Mouse (Mus musculus) embryonic fibroblast, embryonic 13.5 days (primary cell): ENCODE data around the gene Pappa. TPM values are rescaled to one million over a fixed set of nuclear protein-coding genes. Genes with fewer than 3 reads are reported as not detected.

Experiments used
- H3K27ac ChIP-seq: 2 replicates; pipeline ENCODE4 v1.5.1; 2012; ENCODE audit warnings: low read length, control low read depth, inconsistent platforms; ENCODE audit not compliant: insufficient read depth
- H3K4me1 ChIP-seq: 2 replicates; pipeline ENCODE4 v1.6.1; 2011; ENCODE audit warnings: low read length; ENCODE audit not compliant: control insufficient read depth, insufficient read depth
- H3K4me3 ChIP-seq: 2 replicates; pipeline ENCODE4 v1.5.1; 2011; ENCODE audit warnings: mild to moderate bottlenecking, control low read depth, low read length; ENCODE audit not compliant: insufficient read depth
- CTCF ChIP-seq: IDR thresholded peaks from 2 replicates; pipeline ENCODE4 v1.5.1; 2011; ENCODE audit warnings: mild to moderate bottlenecking, control low read depth, low read length, moderate library complexity, borderline replicate concordance; ENCODE audit not compliant: insufficient read depth
- POLR2A ChIP-seq: IDR thresholded peaks from 2 replicates; pipeline ENCODE4 v1.6.1; 2011; ENCODE audit warnings: low read depth, mild to moderate bottlenecking, control low read depth, low read length, moderate library complexity
- polyA plus RNA-seq: library from polyadenylated mRNA; stranded (reverse); fragments of >200 nt; gene quantifications from 2 replicates; pipeline ENCODE4 v1.2.4, GENCODE M21; 2011; ENCODE audit warnings: low read depth; ENCODE audit not compliant: missing spikeins, insufficient read length

Gene Pappa
- polyA plus RNA-seq, 1 experiment = 59.8 TPM

DNA sequence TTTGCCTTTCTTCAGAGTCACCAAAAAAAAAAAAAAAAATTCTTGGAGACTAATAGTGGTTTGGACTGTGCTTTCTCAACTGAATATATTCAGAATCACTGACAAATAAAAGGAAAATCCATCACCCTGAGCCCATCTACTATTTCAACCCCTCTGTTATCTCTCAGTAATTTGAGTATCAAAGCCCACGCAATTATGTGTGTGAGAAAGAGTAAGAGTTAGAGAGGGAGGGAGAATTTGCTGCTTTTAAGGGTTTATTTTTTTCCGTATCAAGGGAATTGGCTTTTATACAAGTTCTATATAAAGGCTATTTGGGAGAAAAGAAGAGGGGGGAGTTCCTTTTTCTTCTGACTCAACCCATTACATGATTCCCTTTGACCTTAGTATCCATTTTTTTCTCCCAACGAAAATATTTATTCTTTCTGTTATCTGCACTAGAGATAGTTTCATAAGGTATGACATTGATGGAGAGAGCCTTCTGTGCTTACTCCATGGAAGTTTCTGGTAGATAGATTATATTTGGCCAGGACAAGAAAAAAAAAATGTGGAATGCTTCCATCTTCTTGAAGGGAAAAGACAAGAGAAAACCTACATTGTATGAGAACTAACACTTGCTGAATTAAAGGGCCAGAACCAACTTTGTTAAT is 85.5 kb downstream of the Pappa start:
- Histone ChIP-seq H3K4me3 (no peak overlapping the region), H3K4me1 (peaks cover 11% of the 10 kb centered on the region), H3K27ac (no peak overlapping the region)
- TF ChIP-seq CTCF (no peak), POLR2A (no peak)

DNA sequence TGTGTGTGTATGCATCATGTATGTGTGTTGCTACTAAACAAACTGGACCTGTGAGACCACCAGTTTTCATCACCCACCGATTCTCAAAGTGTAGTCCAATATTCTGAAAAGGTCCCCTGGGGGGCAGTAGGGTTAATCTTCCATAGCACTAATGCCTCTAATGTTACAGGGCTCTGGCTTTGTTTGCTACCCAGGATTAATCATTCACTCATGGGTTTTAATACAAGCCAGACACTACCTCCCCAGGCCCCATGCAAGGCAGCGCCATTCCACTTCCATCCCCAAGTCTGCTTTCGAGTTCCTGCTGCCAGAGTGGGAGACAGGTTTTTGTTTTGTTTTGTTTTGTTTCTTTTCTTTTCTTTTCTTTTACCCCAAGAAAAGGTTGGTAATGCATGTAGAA is 92.7 kb downstream of the Pappa start:
- H3K4me3 ChIP-seq = no peak overlapping the region
- peaks cover 6% of the 10 kb centered on the region; the same call in 1 of the 2 replicates for H3K4me1 ChIP-seq
- TF ChIP-seq CTCF (no peak), POLR2A (no peak)
- no peak overlapping the region; the same call in 1 of the 2 replicates for H3K27ac ChIP-seq

DNA sequence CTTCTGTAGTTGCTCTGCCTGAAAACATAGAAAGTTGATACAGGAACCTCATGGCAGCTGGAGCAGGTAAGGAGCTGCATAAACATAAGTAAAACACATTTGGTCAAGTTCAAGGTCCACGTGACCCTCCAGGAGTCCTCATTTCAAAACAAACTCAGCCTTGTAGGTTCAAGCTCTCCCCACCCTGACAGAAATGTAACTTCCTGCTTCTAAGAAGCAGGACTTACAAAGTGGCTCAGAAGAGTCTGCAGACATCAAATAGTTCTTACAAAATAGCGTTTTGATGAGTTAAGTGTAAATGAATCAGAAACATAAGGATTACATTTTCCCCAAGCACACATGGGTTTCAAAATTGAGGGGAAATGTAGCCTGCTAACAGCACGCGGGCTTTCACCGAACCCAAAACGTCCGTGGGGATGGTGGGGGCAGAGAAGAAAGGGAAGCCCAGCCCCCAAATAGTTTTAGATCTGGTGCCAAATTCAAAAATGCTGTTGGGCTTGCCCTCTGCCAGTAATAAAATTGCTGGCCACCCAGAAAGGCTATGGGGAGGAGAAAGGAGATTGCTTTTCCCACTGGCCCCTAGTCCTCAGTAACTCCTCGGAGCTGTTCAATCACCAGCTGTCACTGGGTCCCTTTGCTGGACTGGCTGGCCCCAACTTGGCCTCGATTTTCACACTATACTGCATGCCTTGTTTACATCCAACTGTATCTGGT is 93.8 kb downstream of the Pappa start:
- Histone ChIP-seq H3K4me1 (peaks cover 6% of the 10 kb centered on the region; the same call in 1 of the 2 replicates), H3K4me3 (no peak overlapping the region), H3K27ac (peak overlapping the region; percentile 22)
- TF ChIP-seq CTCF = no peak
- no peak for TF ChIP-seq POLR2A

DNA sequence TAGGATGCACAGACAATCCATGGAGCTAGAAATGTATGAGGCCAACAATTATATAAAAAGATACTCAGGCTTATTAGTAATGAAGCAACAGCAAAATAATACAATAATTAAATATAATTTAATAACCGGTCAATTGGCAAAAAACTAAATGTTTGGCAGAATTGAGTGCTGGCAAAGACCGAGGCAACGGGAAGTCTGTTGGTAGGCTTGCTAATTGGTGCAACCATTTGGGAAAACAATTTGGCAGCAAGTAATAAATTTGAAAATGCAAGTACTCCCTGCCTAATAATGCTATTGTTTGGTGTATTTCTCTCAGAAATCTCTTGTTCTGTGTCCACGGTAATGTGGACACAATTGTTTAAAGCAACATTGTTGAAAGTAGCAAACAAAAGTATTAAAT is 99.9 kb downstream of the Pappa start:
- TF ChIP-seq POLR2A = no peak
- no peak for TF ChIP-seq CTCF
- Histone ChIP-seq H3K4me3 (no peak overlapping the region), H3K4me1 (no peaks in the 10 kb centered on the region), H3K27ac (no peak overlapping the region)

DNA sequence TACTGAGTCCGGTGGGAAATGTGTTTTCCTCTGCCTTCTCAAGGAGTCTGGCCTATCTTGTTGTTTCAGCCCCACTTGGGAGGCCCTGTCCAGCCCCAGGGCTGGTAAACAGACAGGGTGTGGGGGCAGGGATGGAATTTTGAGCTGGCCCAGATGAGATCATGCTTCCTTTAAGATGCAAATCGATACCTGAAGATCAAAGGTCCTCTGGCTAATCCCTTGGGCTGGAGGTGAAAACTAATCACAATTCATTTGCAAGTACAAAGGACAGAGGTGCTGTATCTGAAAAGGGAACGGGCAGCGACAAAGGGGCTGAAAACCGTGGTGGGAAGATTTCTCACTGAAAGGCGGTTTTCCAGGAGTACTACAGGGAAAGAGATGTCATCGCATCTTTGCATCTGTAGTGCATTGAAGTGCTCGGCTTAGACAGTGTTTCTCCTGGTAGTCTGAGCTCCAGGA is 114.6 kb downstream of the Pappa start:
- peaks cover 10% of the 10 kb centered on the region for H3K4me1 ChIP-seq
- no peak for TF ChIP-seq CTCF
- no peak for TF ChIP-seq POLR2A
- no peak overlapping the region for H3K27ac ChIP-seq
- H3K4me3 ChIP-seq = no peak overlapping the region

DNA sequence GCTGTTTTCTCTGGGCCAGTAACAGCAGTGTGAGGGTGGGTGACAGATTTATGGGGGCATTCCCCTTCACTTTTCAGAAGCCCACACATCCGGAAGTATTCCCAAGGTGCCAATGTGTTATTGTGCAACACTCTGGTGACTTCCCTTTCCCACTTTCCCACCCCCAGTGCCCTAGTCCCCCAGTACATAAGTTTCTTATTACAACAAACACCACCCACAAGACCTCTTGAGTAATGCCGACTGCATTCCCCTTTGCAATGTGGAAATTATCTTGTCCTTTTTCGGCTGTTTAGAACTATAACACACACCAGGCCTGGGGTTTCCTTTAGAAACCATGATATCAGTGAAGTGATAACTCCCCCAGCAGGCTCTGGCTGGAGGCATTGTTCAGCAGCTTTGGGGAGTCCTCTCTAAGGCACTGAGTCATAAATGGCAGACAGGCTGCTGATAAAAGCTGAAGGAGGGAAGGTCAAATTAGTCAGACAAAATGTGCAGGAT is 118.5 kb downstream of the Pappa start:
- H3K4me3 ChIP-seq = no peak overlapping the region
- H3K4me1 ChIP-seq = peaks cover 10% of the 10 kb centered on the region
- TF ChIP-seq POLR2A = no peak
- no peak for TF ChIP-seq CTCF
- H3K27ac ChIP-seq = peak overlapping the region; percentile 37; the same call in 1 of the 2 replicates

DNA sequence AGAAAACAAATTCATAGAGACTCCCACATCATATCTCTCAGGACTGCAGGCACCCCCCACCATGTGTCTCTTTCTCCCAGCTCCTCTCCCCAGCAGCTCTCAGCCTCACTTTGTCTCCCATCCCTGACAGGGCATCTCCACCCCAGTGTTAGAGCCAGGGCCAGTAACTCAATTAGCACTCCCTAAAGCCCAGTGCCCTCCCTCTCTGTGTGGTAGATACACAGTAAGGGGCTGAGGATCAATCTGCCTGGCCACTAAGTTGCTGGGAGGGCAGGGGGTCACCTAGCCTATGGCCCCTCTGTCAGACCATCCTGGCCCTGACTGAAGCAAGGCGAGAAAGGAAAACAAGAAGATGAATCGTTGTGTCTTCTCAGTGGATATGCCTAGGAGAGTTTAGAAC is 119.3 kb downstream of the Pappa start:
- Histone ChIP-seq H3K4me3 (no peak overlapping the region), H3K27ac (peak overlapping the region; percentile 73), H3K4me1 (peaks cover 10% of the 10 kb centered on the region)
- TF ChIP-seq POLR2A (no peak), CTCF (no peak)

DNA sequence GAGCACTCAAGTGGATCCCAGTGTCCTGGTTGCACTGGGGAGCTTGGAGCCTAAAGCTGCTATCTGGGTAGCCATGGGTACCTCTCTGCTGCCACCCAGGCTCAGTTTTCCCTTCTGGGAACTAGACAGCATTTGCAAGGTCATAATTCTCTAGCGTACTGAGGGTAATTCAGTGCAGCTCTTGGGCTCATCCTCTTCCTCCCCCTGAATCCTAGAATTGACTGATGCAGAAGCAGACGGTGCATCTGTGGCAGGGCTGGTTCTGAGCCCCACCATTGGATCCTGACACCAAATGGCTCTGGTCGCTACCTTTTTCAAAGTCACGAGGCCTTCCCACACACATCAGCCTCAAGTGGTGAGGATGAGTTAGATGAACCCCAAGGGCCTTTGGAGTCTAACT is 121.0 kb downstream of the Pappa start:
- Histone ChIP-seq H3K27ac (no peak overlapping the region), H3K4me1 (peaks cover 10% of the 10 kb centered on the region), H3K4me3 (no peak overlapping the region)
- TF ChIP-seq POLR2A = no peak
- no peak for TF ChIP-seq CTCF

DNA sequence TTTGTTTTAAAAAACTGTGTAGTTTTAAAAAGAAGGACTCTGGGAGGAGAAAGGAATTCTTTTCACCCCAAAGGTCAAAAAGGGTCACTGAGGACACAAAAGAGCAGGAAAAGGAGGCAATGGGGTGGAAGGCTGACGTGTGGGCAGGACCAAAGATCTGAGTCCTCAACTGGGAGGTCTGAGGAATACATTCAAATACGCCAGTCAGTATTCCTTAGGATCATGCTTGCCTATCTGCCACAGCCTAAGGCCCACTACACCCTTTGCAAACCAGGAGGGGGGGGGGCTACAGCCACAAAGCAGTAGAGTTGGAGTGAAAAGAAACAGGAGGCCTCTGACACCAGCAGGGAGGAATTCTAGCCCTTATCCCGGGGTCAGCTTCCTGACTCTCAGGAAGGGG is 121.5 kb downstream of the Pappa start:
- H3K4me1 ChIP-seq = peaks cover 10% of the 10 kb centered on the region
- TF ChIP-seq CTCF (no peak), POLR2A (no peak)
- no peak overlapping the region for H3K4me3 ChIP-seq
- H3K27ac ChIP-seq = no peak overlapping the region

DNA sequence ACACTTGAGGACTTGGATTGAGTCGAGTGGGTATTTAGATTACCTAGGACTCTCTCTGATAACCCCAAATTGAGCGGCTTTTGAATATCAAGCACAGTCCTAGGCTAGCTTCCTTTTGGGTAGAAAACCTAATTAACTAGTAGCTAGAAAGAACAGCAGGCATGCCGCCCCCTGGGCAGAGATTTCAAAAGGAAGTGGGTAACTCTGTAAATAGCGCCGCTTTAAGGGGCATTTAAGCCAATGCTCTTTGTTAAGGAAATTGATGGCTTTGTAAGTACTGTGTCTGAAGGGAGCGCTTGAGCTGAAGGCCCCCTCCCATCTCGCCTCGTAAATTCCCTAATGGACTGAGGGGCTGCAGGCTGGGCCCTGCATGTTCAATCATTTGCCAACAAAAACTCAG is 128.2 kb downstream of the Pappa start:
- TF ChIP-seq POLR2A = no peak
- no peak for TF ChIP-seq CTCF
- peaks cover 3% of the 10 kb centered on the region; the same call in 1 of the 2 replicates for H3K4me1 ChIP-seq
- H3K27ac ChIP-seq = no peak overlapping the region
- no peak overlapping the region for H3K4me3 ChIP-seq
